Mouse (Mus musculus): ENCODE results near the gene Xpr1. TPM values are rescaled to one million over a fixed set of nuclear protein-coding genes. Genes with fewer than 3 reads are reported as not detected.

The Xpr1 gene
- polyA plus RNA-seq, 1 experiment from 2014 or later, result 8.7 TPM

- H3K9ac ChIP-seq, result no peak overlapping the region
- ATAC-seq (ENCODE audit: borderline replicate concordance, extremely low read depth, low FRiP score, low TSS enrichment), result no peak
- 69% methylated on average over 4 of the region's 4 CpGs for WGBS
Measured at GRCm38 (mm10) chr1:155361502-155362126, 55.6 kb downstream of the Xpr1 start.

GRCm38 (mm10) chr1:155353096-155353495 is 64.1 kb downstream of the Xpr1 start:
- no peaks in the 10 kb centered on the region for H3K4me1 ChIP-seq
- H3K36me3 ChIP-seq, result no peaks in the 10 kb centered on the region
- ATAC-seq (ENCODE audit: borderline replicate concordance, extremely low read depth, low FRiP score, low TSS enrichment), result no peak
- no peaks in the 10 kb centered on the region for H3K27me3 ChIP-seq
- WGBS, result 59% methylated on average over 4 of the region's 4 CpGs
- no peak overlapping the region for H3K4me2 ChIP-seq
- no peak overlapping the region for H3K27ac ChIP-seq
- H3K9me3 ChIP-seq, result no peaks in the 10 kb centered on the region
- H3K4me3 ChIP-seq, result no peak overlapping the region
- no peak overlapping the region for H3K9ac ChIP-seq

More at GRCm38 (mm10) chr1:155361502-155362126, 55.6 kb downstream of the Xpr1 start:
- Histone ChIP-seq H3K9me3 (no peaks in the 10 kb centered on the region), H3K27me3 (no peaks in the 10 kb centered on the region), H3K4me1 (no peaks in the 10 kb centered on the region), H3K27ac (no peak overlapping the region), H3K4me3 (no peak overlapping the region), H3K4me2 (no peak overlapping the region), H3K36me3 (no peaks in the 10 kb centered on the region)

DNA sequence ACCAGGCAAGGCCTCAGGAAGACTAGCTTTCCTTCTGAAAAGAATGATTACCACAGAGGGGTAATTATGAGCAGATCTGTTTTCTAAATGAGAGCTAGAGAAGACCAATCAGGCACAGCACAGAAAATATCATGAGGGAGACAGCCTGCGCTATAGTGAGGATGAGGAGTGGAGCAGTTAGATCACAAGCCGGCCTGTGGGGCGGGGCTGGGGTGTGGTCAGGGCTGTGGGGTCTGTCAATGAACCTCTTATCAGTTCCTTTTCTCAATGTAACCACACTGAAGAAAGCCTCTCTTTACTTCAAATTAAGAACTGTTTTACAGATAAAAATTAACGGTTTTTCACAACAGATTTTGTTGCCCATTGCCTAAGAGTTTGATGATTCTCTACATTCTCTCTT is 65.7 kb downstream of the Xpr1 start:
- Histone ChIP-seq H3K27ac (no peak overlapping the region), H3K9ac (no peak overlapping the region), H3K4me2 (no peak overlapping the region), H3K27me3 (no peaks in the 10 kb centered on the region), H3K4me1 (no peaks in the 10 kb centered on the region), H3K4me3 (no peak overlapping the region), H3K9me3 (no peaks in the 10 kb centered on the region), H3K36me3 (no peaks in the 10 kb centered on the region)
- no peak for ATAC-seq (ENCODE audit: borderline replicate concordance, extremely low read depth, low FRiP score, low TSS enrichment)
- WGBS, result 76% methylated on average over 4 of the region's 4 CpGs

GRCm38 (mm10) chr1:155348491-155348890 is 68.7 kb downstream of the Xpr1 start:
- no peak overlapping the region for H3K4me3 ChIP-seq
- 74% methylated on average over 3 of the region's 3 CpGs for WGBS
- H3K27me3 ChIP-seq, result no peaks in the 10 kb centered on the region
- no peak overlapping the region for H3K9ac ChIP-seq
- ATAC-seq (ENCODE audit: borderline replicate concordance, extremely low read depth, low FRiP score, low TSS enrichment), result no peak
- H3K4me2 ChIP-seq, result no peak overlapping the region
- H3K36me3 ChIP-seq, result no peaks in the 10 kb centered on the region
- no peaks in the 10 kb centered on the region for H3K4me1 ChIP-seq
- no peak overlapping the region for H3K27ac ChIP-seq
- H3K9me3 ChIP-seq, result no peaks in the 10 kb centered on the region

- Histone ChIP-seq H3K9me3 (no peaks in the 10 kb centered on the region), H3K27me3 (no peaks in the 10 kb centered on the region), H3K4me2 (no peak overlapping the region), H3K36me3 (no peaks in the 10 kb centered on the region), H3K9ac (no peak overlapping the region), H3K4me1 (no peaks in the 10 kb centered on the region), H3K4me3 (no peak overlapping the region), H3K27ac (no peak overlapping the region)
- no peak for ATAC-seq (ENCODE audit: borderline replicate concordance, extremely low read depth, low FRiP score, low TSS enrichment)
- WGBS, result 50% methylated on average over 4 of the region's 4 CpGs
Measured at GRCm38 (mm10) chr1:155347339-155347738, 69.9 kb downstream of the Xpr1 start.

- no peak overlapping the region for H3K9ac ChIP-seq
- no peak overlapping the region for H3K4me3 ChIP-seq
- ATAC-seq (ENCODE audit: borderline replicate concordance, extremely low read depth, low FRiP score, low TSS enrichment), result no peak
- no peak overlapping the region for H3K4me2 ChIP-seq
- no peaks in the 10 kb centered on the region for H3K9me3 ChIP-seq
- no peaks in the 10 kb centered on the region for H3K27me3 ChIP-seq
- 84% methylated on average over 2 of the region's 2 CpGs for WGBS
- H3K36me3 ChIP-seq, result no peaks in the 10 kb centered on the region
- H3K4me1 ChIP-seq, result no peaks in the 10 kb centered on the region
- H3K27ac ChIP-seq, result no peak overlapping the region
Measured at GRCm38 (mm10) chr1:155344019-155344418, 73.2 kb downstream of the Xpr1 start.

- no peaks in the 10 kb centered on the region for H3K27me3 ChIP-seq
- H3K4me1 ChIP-seq, result no peaks in the 10 kb centered on the region
- 78% methylated on average over 2 of the region's 2 CpGs for WGBS
- H3K27ac ChIP-seq, result no peak overlapping the region
- ATAC-seq (ENCODE audit: borderline replicate concordance, extremely low read depth, low FRiP score, low TSS enrichment), result no peak
- H3K4me2 ChIP-seq, result no peak overlapping the region
- no peak overlapping the region for H3K9ac ChIP-seq
- no peaks in the 10 kb centered on the region for H3K9me3 ChIP-seq
- H3K36me3 ChIP-seq, result no peaks in the 10 kb centered on the region
- no peak overlapping the region for H3K4me3 ChIP-seq
Measured at GRCm38 (mm10) chr1:155339622-155340021, 77.6 kb downstream of the Xpr1 start.

- H3K9me3 ChIP-seq, result no peaks in the 10 kb centered on the region
- no peak overlapping the region for H3K27ac ChIP-seq
- ATAC-seq (ENCODE audit: borderline replicate concordance, extremely low read depth, low FRiP score, low TSS enrichment), result no peak
- 83% methylated on average over 4 of the region's 4 CpGs for WGBS
- H3K9ac ChIP-seq, result no peak overlapping the region
- H3K36me3 ChIP-seq, result no peaks in the 10 kb centered on the region
- H3K4me3 ChIP-seq, result no peak overlapping the region
- no peaks in the 10 kb centered on the region for H3K4me1 ChIP-seq
- H3K27me3 ChIP-seq, result no peaks in the 10 kb centered on the region
- no peak overlapping the region for H3K4me2 ChIP-seq
Measured at GRCm38 (mm10) chr1:155337315-155337714, 79.9 kb downstream of the Xpr1 start.

DNA sequence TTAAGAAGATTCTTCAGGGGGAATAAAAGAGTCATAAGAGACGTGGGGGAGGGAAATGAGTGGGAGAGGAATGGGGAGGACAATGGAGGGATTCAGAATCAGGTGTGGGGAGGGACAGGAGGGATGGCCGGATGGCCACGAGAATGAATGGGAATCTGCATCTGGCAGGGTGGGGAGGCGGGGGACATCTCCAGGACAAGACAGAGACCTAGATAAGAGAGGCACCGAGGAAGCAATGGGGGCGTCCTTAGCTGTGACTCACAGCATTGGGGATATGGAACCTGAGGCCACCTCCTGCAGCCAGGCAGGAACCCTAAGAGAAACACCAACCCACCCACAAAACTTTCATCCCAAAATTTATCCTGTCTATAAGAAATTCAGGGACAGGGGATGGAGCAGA is 81.3 kb downstream of the Xpr1 start:
- no peak for ATAC-seq (ENCODE audit: borderline replicate concordance, extremely low read depth, low FRiP score, low TSS enrichment)
- no peak overlapping the region for H3K27ac ChIP-seq
- H3K4me2 ChIP-seq, result no peak overlapping the region
- H3K27me3 ChIP-seq, result no peaks in the 10 kb centered on the region
- H3K9me3 ChIP-seq, result no peaks in the 10 kb centered on the region
- H3K4me1 ChIP-seq, result no peaks in the 10 kb centered on the region
- H3K4me3 ChIP-seq, result no peak overlapping the region
- no peak overlapping the region for H3K9ac ChIP-seq
- 71% methylated on average over 6 of the region's 6 CpGs for WGBS
- H3K36me3 ChIP-seq, result no peaks in the 10 kb centered on the region

DNA sequence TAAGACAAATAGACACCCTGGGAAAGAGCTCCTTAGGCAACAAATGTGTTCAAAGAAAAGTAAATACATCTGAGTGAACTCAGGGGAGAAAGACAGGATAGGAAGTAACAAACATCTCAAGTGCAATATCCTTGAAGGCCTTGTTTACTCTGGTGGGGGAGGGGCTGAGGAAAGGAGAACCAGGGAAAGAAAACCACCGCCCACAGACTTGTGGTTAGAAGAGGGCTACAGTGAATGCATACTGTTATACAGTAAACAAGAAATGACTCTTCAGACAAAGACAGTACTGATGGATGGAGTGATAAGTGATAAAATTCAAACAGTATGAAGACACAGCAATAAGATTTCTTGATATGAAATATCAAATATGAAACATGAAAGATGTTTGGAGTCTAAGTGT is 95.0 kb downstream of the Xpr1 start:
- no peaks in the 10 kb centered on the region for H3K9me3 ChIP-seq
- H3K27ac ChIP-seq, result no peak overlapping the region
- H3K9ac ChIP-seq, result no peak overlapping the region
- H3K27me3 ChIP-seq, result no peaks in the 10 kb centered on the region
- H3K4me2 ChIP-seq, result no peak overlapping the region
- no peak overlapping the region for H3K4me3 ChIP-seq
- no peaks in the 10 kb centered on the region for H3K4me1 ChIP-seq
- no peaks in the 10 kb centered on the region for H3K36me3 ChIP-seq
- WGBS, result 33% methylated on average over 1 of the region's 1 CpGs
- ATAC-seq (ENCODE audit: borderline replicate concordance, extremely low read depth, low FRiP score, low TSS enrichment), result no peak

GRCm38 (mm10) chr1:155320091-155320833 is 97.0 kb downstream of the Xpr1 start:
- WGBS, result 56% methylated on average over 7 of the region's 7 CpGs
- Histone ChIP-seq H3K4me2 (no peak overlapping the region), H3K36me3 (no peaks in the 10 kb centered on the region), H3K9me3 (no peaks in the 10 kb centered on the region), H3K4me3 (no peak overlapping the region), H3K27me3 (no peaks in the 10 kb centered on the region), H3K9ac (no peak overlapping the region), H3K27ac (no peak overlapping the region), H3K4me1 (no peaks in the 10 kb centered on the region)
- no peak for ATAC-seq (ENCODE audit: borderline replicate concordance, extremely low read depth, low FRiP score, low TSS enrichment)

DNA sequence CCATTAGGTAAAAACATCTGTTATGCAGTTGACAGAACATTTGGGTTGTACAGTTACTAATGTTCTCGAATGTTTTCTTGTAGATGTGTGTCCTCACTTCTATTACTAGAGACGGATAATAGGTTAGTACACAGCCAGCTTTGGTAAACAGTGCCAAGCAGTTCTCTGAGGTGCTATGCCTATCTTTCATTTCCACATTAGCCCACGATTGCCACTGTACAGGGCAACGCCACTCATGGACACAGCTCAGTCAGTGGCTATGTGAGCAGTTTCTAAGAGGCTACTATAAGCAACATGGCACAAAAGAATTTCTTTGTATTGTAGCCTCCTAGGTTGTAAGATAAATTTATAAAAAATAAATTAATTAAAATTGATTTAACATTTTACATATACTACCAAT is 97.7 kb downstream of the Xpr1 start:
- H3K4me1 ChIP-seq, result no peaks in the 10 kb centered on the region
- H3K9me3 ChIP-seq, result no peaks in the 10 kb centered on the region
- no peak overlapping the region for H3K9ac ChIP-seq
- WGBS, result 67% methylated on average over 4 of the region's 4 CpGs
- no peaks in the 10 kb centered on the region for H3K27me3 ChIP-seq
- H3K4me2 ChIP-seq, result no peak overlapping the region
- no peak for ATAC-seq (ENCODE audit: borderline replicate concordance, extremely low read depth, low FRiP score, low TSS enrichment)
- H3K36me3 ChIP-seq, result no peaks in the 10 kb centered on the region
- no peak overlapping the region for H3K4me3 ChIP-seq
- no peak overlapping the region for H3K27ac ChIP-seq

Measured in lung, embryonic 15.5 days (tissue).